Mouse (Mus musculus) forebrain, postnatal 0 days (tissue): ENCODE results near the gene Rhod. TPM values are rescaled to one million over a fixed set of nuclear protein-coding genes. Genes with fewer than 3 reads are reported as not detected.

Experiments
- ATAC-seq: fragments of 200-750 bp; cut with Nextera tagmentation; 2 replicates; pipeline ENCODE4 v1.8.0; 2017; ENCODE audit warnings: mild to moderate bottlenecking, moderate library complexity
- DNase-seq: peaks from one replicate; pipeline ENCODE4 v3.0.0-alpha.2; 2015
- H3K27ac ChIP-seq: fragments of 300-500 bp; sonication (generic); 2 replicates; pipeline ENCODE4 v1.5.1; 2014; ENCODE audit warnings: low read depth, mild to moderate bottlenecking, antibody characterized with exemption, low read length, moderate library complexity, mixed read lengths
- H3K27me3 ChIP-seq: fragments of 300-500 bp; sonication (generic); 2 replicates; pipeline ENCODE4 v1.6.1; 2014; ENCODE audit warnings: mild to moderate bottlenecking, low read length, mixed read lengths; ENCODE audit not compliant: insufficient read depth
- H3K36me3 ChIP-seq: fragments of 300-500 bp; sonication (generic); 2 replicates; pipeline ENCODE4 v1.6.1; 2014; ENCODE audit warnings: mild to moderate bottlenecking, moderate library complexity; ENCODE audit not compliant: insufficient read depth
- H3K4me1 ChIP-seq: fragments of 300-500 bp; sonication (generic); 2 replicates; pipeline ENCODE4 v1.6.1; 2014; ENCODE audit warnings: antibody characterized with exemption; ENCODE audit not compliant: insufficient read depth
- H3K4me2 ChIP-seq: fragments of 300-500 bp; sonication (generic); 2 replicates; pipeline ENCODE4 v1.6.1; 2014; ENCODE audit warnings: low read depth, mild to moderate bottlenecking, moderate library complexity
- H3K4me3 ChIP-seq: fragments of 300-500 bp; sonication (generic); 2 replicates; pipeline ENCODE4 v1.5.1; 2014; ENCODE audit warnings: low read depth, low read length, mixed read lengths
- H3K9ac ChIP-seq: fragments of 300-500 bp; sonication (generic); 2 replicates; pipeline ENCODE4 v1.6.1; 2014; ENCODE audit warnings: mild to moderate bottlenecking
- H3K9me3 ChIP-seq: fragments of 300-500 bp; sonication (generic); 2 replicates; pipeline ENCODE4 v1.6.1; 2016; ENCODE audit warnings: low read length
- CTCF ChIP-seq: sonication (generic); IDR thresholded peaks from 2 replicates; pipeline ENCODE4 v1.5.1; 2016; ENCODE audit warnings: antibody characterized with exemption, control low read depth, low read depth
- WGBS: fragments of 180-500 bp; shearing (Covaris S2); extraction: QIAGEN DNeasy Blood & Tissue Kit; methylation state at CpG from one replicate; pipeline ENCODE4 v1.1.7; 2014; 5-methylcytosine and 5-hydroxymethylcytosine counted together
- polyA plus RNA-seq: library from polyadenylated mRNA; unstranded; fragments of >200 nt; fragmentation: Nextera tagmentation; extraction: Ambion mirVana; gene quantifications from 2 replicates; pipeline ENCODE4 v1.2.1, GENCODE M21; 2015
- total RNA-seq: library from RNA; depleted of rRNA; stranded (reverse); fragments of >200 nt; gene quantifications from 2 replicates; pipeline ENCODE4 v1.2.3, GENCODE M21; 2014

The Rhod gene
- total and polyA plus RNA-seq, 2 experiments from 2014 or later, result 3.6 to 4.3 TPM

- peak; percentile 62 for TF ChIP-seq CTCF
- H3K4me2 ChIP-seq, result no peak overlapping the region
- no peak overlapping the region for H3K9ac ChIP-seq
- H3K4me1 ChIP-seq, result no peaks in the 10 kb centered on the region
- no peaks in the 10 kb centered on the region for H3K27me3 ChIP-seq
- WGBS, result 0% methylated on average over 1 of the region's 1 CpGs
- ATAC-seq (no peak), DNase-seq (peak; percentile 29)
- H3K9me3 ChIP-seq, result no peaks in the 10 kb centered on the region
- no peaks in the 10 kb centered on the region for H3K36me3 ChIP-seq
- no peak overlapping the region for H3K4me3 ChIP-seq
- no peak overlapping the region for H3K27ac ChIP-seq
These were observed 22.0 kb downstream of the Rhod start for GRCm38 (mm10) chr19:4417183-4417582.

GRCm38 (mm10) chr19:4414631-4415030 lies 24.6 kb downstream of the Rhod start:
- no peak for DNase-seq
- Histone ChIP-seq H3K4me2 (no peak overlapping the region), H3K9me3 (no peaks in the 10 kb centered on the region), H3K27ac (no peak overlapping the region), H3K9ac (no peak overlapping the region), H3K4me1 (no peaks in the 10 kb centered on the region), H3K36me3 (no peaks in the 10 kb centered on the region), H3K4me3 (no peak overlapping the region), H3K27me3 (no peaks in the 10 kb centered on the region)
- TF ChIP-seq CTCF, result no peak
- WGBS, result 79% methylated on average over 1 of the region's 1 CpGs
- ATAC-seq, result no peak

- WGBS, result 66% methylated on average over 2 of the region's 2 CpGs
- ATAC-seq, result no peak
These were observed 30.2 kb downstream of the Rhod start for GRCm38 (mm10) chr19:4409062-4409461.

GRCm38 (mm10) chr19:4404840-4405239 lies 34.4 kb downstream of the Rhod start:
- DNase-seq, result no peak
- ATAC-seq, result no peak
- Histone ChIP-seq H3K4me3 (no peak overlapping the region), H3K27me3 (no peaks in the 10 kb centered on the region), H3K36me3 (no peaks in the 10 kb centered on the region), H3K4me2 (no peak overlapping the region), H3K4me1 (no peaks in the 10 kb centered on the region), H3K9me3 (no peaks in the 10 kb centered on the region), H3K27ac (no peak overlapping the region), H3K9ac (no peak overlapping the region)
- WGBS, result 92% methylated on average over 2 of the region's 2 CpGs
- no peak for TF ChIP-seq CTCF

More at GRCm38 (mm10) chr19:4409062-4409461, 30.2 kb downstream of the Rhod start:
- TF ChIP-seq CTCF, result no peak
- no peaks in the 10 kb centered on the region for H3K9me3 ChIP-seq
- no peak overlapping the region for H3K27ac ChIP-seq
- no peak overlapping the region for H3K4me2 ChIP-seq
- H3K27me3 ChIP-seq, result no peaks in the 10 kb centered on the region
- DNase-seq, result no peak
- no peaks in the 10 kb centered on the region for H3K36me3 ChIP-seq
- no peak overlapping the region for H3K4me3 ChIP-seq
- no peaks in the 10 kb centered on the region for H3K4me1 ChIP-seq
- no peak overlapping the region for H3K9ac ChIP-seq

- TF ChIP-seq CTCF, result no peak
- WGBS, result 71% methylated on average over 4 of the region's 4 CpGs
- no peak overlapping the region for H3K9ac ChIP-seq
- ATAC-seq (no peak), DNase-seq (no peak)
- no peaks in the 10 kb centered on the region for H3K4me1 ChIP-seq
- H3K27me3 ChIP-seq, result no peaks in the 10 kb centered on the region
- H3K4me2 ChIP-seq, result 0 out of 2 replicates have a peak overlapping the region, but pooled peaks have one; percentile 98
- no peak overlapping the region for H3K27ac ChIP-seq
- H3K9me3 ChIP-seq, result no peaks in the 10 kb centered on the region
- no peaks in the 10 kb centered on the region for H3K36me3 ChIP-seq
- H3K4me3 ChIP-seq, result no peak overlapping the region
These were observed 40.3 kb downstream of the Rhod start for GRCm38 (mm10) chr19:4398959-4399358.

GRCm38 (mm10) chr19:4398630-4398948 lies 40.6 kb downstream of the Rhod start:
- no peak for ATAC-seq
- H3K4me1 ChIP-seq, result peaks cover 2% of the 10 kb centered on the region; the same call in 1 of the 2 replicates
- no peak for TF ChIP-seq CTCF
- no peak for DNase-seq
- WGBS, result 33% methylated on average over 8 of the region's 8 CpGs
- no peaks in the 10 kb centered on the region for H3K9me3 ChIP-seq
- no peaks in the 10 kb centered on the region for H3K27me3 ChIP-seq
- no peaks in the 10 kb centered on the region for H3K36me3 ChIP-seq
- peak overlapping the region; percentile 98 for H3K4me2 ChIP-seq
- H3K4me3 ChIP-seq, result peak overlapping the region; percentile 100
- peak overlapping the region; percentile 86; the same call in 1 of the 2 replicates for H3K9ac ChIP-seq
- no peak overlapping the region for H3K27ac ChIP-seq

GRCm38 (mm10) chr19:4397798-4398629 lies 41.2 kb downstream of the Rhod start, which contains the start of gene Kdm2a:
Kdm2a (minus strand) TSS chr19:4398285.
- H3K9me3 ChIP-seq, result no peaks in the 10 kb centered on the region
- H3K9ac ChIP-seq, result peak within 1 kb of the TSS; percentile 86
- peak within 1 kb of the TSS; percentile 98 for H3K4me2 ChIP-seq
- peak; percentile 68 for DNase-seq
- H3K27ac ChIP-seq, result peak within 1 kb of the TSS; percentile 83
- WGBS, result 6% methylated on average over 79 of the region's 82 CpGs
- peak within 1 kb of the TSS; percentile 100 for H3K4me3 ChIP-seq
- no peaks in the 10 kb centered on the region for H3K27me3 ChIP-seq
- H3K4me1 ChIP-seq, result peaks cover 5% of the 10 kb centered on the region; the same call in 1 of the 2 replicates
- H3K36me3 ChIP-seq, result no peaks in the 10 kb centered on the region
- no peak for TF ChIP-seq CTCF
- ATAC-seq, result peak; percentile 26
